Mouse (Mus musculus) stomach, postnatal 0 days (tissue): ENCODE measurements at regions not wholly inside any gene's neighbourhood (a gene's known extent, or its start where the extent isn't known, plus 50 kb on each side); places are given as distances from the start of the nearest gene placed in this dataset.

Experiments used
- ATAC-seq: fragments of 200-750 bp; cut with Nextera tagmentation; 2 replicates; pipeline ENCODE4 v1.8.0; 2017; ENCODE audit not compliant: low FRiP score, low TSS enrichment
- DNase-seq: peaks from one replicate; pipeline ENCODE4 v3.0.0-alpha.2; 2016; ENCODE audit warnings: low spot score
- H3K27ac ChIP-seq: fragments of 300-500 bp; sonication (generic); replicated peaks from 2 replicates; pipeline ENCODE4 v1.5.1; 2014; ENCODE audit warnings: mild to moderate bottlenecking, control low read depth
- H3K27me3 ChIP-seq: fragments of 300-500 bp; sonication (generic); 2 replicates; pipeline ENCODE4 v1.6.1; 2014; ENCODE audit warnings: low read length; ENCODE audit not compliant: control insufficient read depth, insufficient read depth
- H3K36me3 ChIP-seq: fragments of 300-500 bp; sonication (generic); 2 replicates; pipeline ENCODE4 v1.6.1; 2014; ENCODE audit warnings: low read length, mixed read lengths; ENCODE audit not compliant: control insufficient read depth, insufficient read depth
- H3K4me1 ChIP-seq: fragments of 300-500 bp; sonication (generic); replicated peaks from 2 replicates; pipeline ENCODE4 v1.6.1; 2014; ENCODE audit warnings: antibody characterized with exemption; ENCODE audit not compliant: control insufficient read depth, insufficient read depth
- H3K4me2 ChIP-seq: fragments of 300-500 bp; sonication (generic); replicated peaks from 2 replicates; pipeline ENCODE4 v1.6.1; 2014; ENCODE audit warnings: low read depth, mild to moderate bottlenecking, control low read depth, moderate library complexity
- H3K4me3 ChIP-seq: fragments of 300-500 bp; sonication (generic); 2 replicates; pipeline ENCODE4 v1.5.1; 2014; ENCODE audit warnings: low read depth, low read length, control low read depth
- H3K9ac ChIP-seq: fragments of 300-500 bp; sonication (generic); 2 replicates; pipeline ENCODE4 v1.6.1; 2014; ENCODE audit warnings: mild to moderate bottlenecking, low read length, control low read depth, mixed read lengths
- H3K9me3 ChIP-seq: fragments of 300-500 bp; sonication (generic); 2 replicates; pipeline ENCODE4 v1.6.1; 2016; ENCODE audit warnings: low read length; ENCODE audit not compliant: control insufficient read depth
- CTCF ChIP-seq: IDR thresholded peaks from 2 replicates; pipeline ENCODE4 v1.5.1; 2016; ENCODE audit warnings: antibody characterized with exemption, low read depth, mild to moderate bottlenecking, moderate library complexity
- EP300 ChIP-seq: optimal IDR thresholded peaks from 2 replicates; pipeline ENCODE3; 2016; ENCODE audit warnings: antibody characterized with exemption
- WGBS: fragments of 180-500 bp; shearing (Covaris S2); extraction: QIAGEN DNeasy Blood & Tissue Kit; methylation state at CpG from one replicate; pipeline ENCODE4 v1.1.7; 2014; 5-methylcytosine and 5-hydroxymethylcytosine counted together

- no peaks in the 10 kb centered on the region for H3K4me1 ChIP-seq
- no peaks in the 10 kb centered on the region for H3K9me3 ChIP-seq
- no peak overlapping the region for H3K4me2 ChIP-seq
- DNase-seq (no peak), ATAC-seq (no peak)
- no peaks in the 10 kb centered on the region for H3K27me3 ChIP-seq
- no peak overlapping the region for H3K9ac ChIP-seq
- no peaks in the 10 kb centered on the region for H3K36me3 ChIP-seq
- TF ChIP-seq CTCF = no peak
- no peak for TF ChIP-seq EP300
- H3K4me3 ChIP-seq = no peak overlapping the region
- H3K27ac ChIP-seq = no peak overlapping the region
- 81% methylated on average over 3 of the region's 3 CpGs for WGBS
Observed at GRCm38 (mm10) chr10:20775731-20776429, 51.0 kb upstream of the Pde7b start.
